Mouse (Mus musculus) hindbrain, embryonic 10.5 days (tissue): Measurements from ENCODE around the gene Tmem59. TPM values are rescaled to one million over a fixed set of nuclear protein-coding genes. Genes with fewer than 3 reads are reported as not detected.

ENCODE experiments used
- DNase-seq: peaks from one replicate; pipeline ENCODE4 v3.0.0-alpha.2; 2017; ENCODE audit warnings: low spot score
- H3K27ac ChIP-seq: fragments of 300-500 bp; sonication (generic); 2 replicates; pipeline ENCODE4 v1.5.1; 2016; ENCODE audit warnings: mild to moderate bottlenecking, moderate library complexity
- H3K27me3 ChIP-seq: fragments of 300-500 bp; sonication (generic); 2 replicates; pipeline ENCODE4 v1.6.1; 2016; ENCODE audit warnings: mild to moderate bottlenecking; ENCODE audit not compliant: poor library complexity, insufficient read depth, severe bottlenecking
- H3K36me3 ChIP-seq: fragments of 300-500 bp; sonication (generic); 2 replicates; pipeline ENCODE4 v1.6.1; 2016; ENCODE audit warnings: mild to moderate bottlenecking, moderate library complexity
- H3K4me1 ChIP-seq: fragments of 300-500 bp; sonication (generic); replicated peaks from 2 replicates; pipeline ENCODE4 v1.6.1; 2016; ENCODE audit warnings: mild to moderate bottlenecking
- H3K4me3 ChIP-seq: fragments of 300-500 bp; sonication (generic); 2 replicates; pipeline ENCODE4 v1.5.1; 2016; ENCODE audit warnings: mild to moderate bottlenecking, moderate library complexity
- H3K9me3 ChIP-seq: fragments of 300-500 bp; sonication (generic); 2 replicates; pipeline ENCODE4 v1.6.1; 2016; ENCODE audit warnings: mild to moderate bottlenecking, moderate library complexity
- WGBS: fragments of 180-500 bp; shearing (Covaris S2); methylation state at CpG from one replicate; pipeline ENCODE4 v1.1.7; 2016; 5-methylcytosine and 5-hydroxymethylcytosine counted together
- polyA plus RNA-seq: library from polyadenylated mRNA; unstranded; fragments of >200 nt; fragmentation: Nextera tagmentation; extraction: Ambion mirVana; gene quantifications from 2 replicates; pipeline ENCODE4 v1.2.1, GENCODE M21; 2016

The Tmem59 gene
- polyA plus RNA-seq, 1 experiment from 2014 or later = 340 TPM

- H3K4me1 ChIP-seq = no peaks in the 10 kb centered on the region; the same call in 1 of the 2 replicates
- no peaks in the 10 kb centered on the region for H3K36me3 ChIP-seq
- no peak for DNase-seq
- no peaks in the 10 kb centered on the region for H3K9me3 ChIP-seq
- 95% methylated on average over 5 of the region's 5 CpGs for WGBS
- H3K27ac ChIP-seq = no peak overlapping the region
- no peak overlapping the region for H3K4me3 ChIP-seq
- H3K27me3 ChIP-seq = no peaks in the 10 kb centered on the region
Measured at GRCm38 (mm10) chr4:107221524-107221923, 43.3 kb downstream of the Tmem59 start.

GRCm38 (mm10) chr4:107223225-107224204 is 45.3 kb downstream of the Tmem59 start:
- no peaks in the 10 kb centered on the region for H3K9me3 ChIP-seq
- no peaks in the 10 kb centered on the region; the same call in 1 of the 2 replicates for H3K4me1 ChIP-seq
- H3K27me3 ChIP-seq = no peaks in the 10 kb centered on the region
- DNase-seq = no peak
- 86% methylated on average over 11 of the region's 11 CpGs for WGBS
- no peaks in the 10 kb centered on the region for H3K36me3 ChIP-seq
- no peak overlapping the region for H3K27ac ChIP-seq
- H3K4me3 ChIP-seq = no peak overlapping the region

- Histone ChIP-seq H3K9me3 (no peaks in the 10 kb centered on the region), H3K36me3 (no peaks in the 10 kb centered on the region), H3K27me3 (no peaks in the 10 kb centered on the region), H3K27ac (no peak overlapping the region), H3K4me3 (no peak overlapping the region), H3K4me1 (no peaks in the 10 kb centered on the region; the same call in 1 of the 2 replicates)
- 90% methylated on average over 2 of the region's 2 CpGs for WGBS
- DNase-seq = no peak
Measured at GRCm38 (mm10) chr4:107226313-107226712, 48.1 kb downstream of the Tmem59 start.

GRCm38 (mm10) chr4:107232219-107232618 is 54.0 kb downstream of the Tmem59 start:
- DNase-seq = no peak
- no peaks in the 10 kb centered on the region for H3K9me3 ChIP-seq
- no peaks in the 10 kb centered on the region for H3K4me1 ChIP-seq
- no peak overlapping the region for H3K27ac ChIP-seq
- no peak overlapping the region for H3K4me3 ChIP-seq
- H3K36me3 ChIP-seq = peaks cover 55% of the 10 kb centered on the region
- WGBS = 76% methylated on average over 3 of the region's 3 CpGs
- H3K27me3 ChIP-seq = no peaks in the 10 kb centered on the region

GRCm38 (mm10) chr4:107238253-107238652 is 60.1 kb downstream of the Tmem59 start:
- 94% methylated on average over 2 of the region's 2 CpGs for WGBS
- Histone ChIP-seq H3K36me3 (peaks cover 99% of the 10 kb centered on the region), H3K4me1 (no peaks in the 10 kb centered on the region), H3K27ac (no peak overlapping the region), H3K27me3 (no peaks in the 10 kb centered on the region), H3K4me3 (no peak overlapping the region), H3K9me3 (no peaks in the 10 kb centered on the region)
- DNase-seq = no peak

GRCm38 (mm10) chr4:107240196-107240595 is 62.0 kb downstream of the Tmem59 start:
- H3K36me3 ChIP-seq = peaks cover 95% of the 10 kb centered on the region

GRCm38 (mm10) chr4:107243365-107244333 is 65.5 kb downstream of the Tmem59 start:
- H3K36me3 ChIP-seq = peaks cover 76% of the 10 kb centered on the region

More at GRCm38 (mm10) chr4:107240196-107240595, 62.0 kb downstream of the Tmem59 start:
- Histone ChIP-seq H3K27ac (no peak overlapping the region), H3K4me1 (no peaks in the 10 kb centered on the region), H3K9me3 (no peaks in the 10 kb centered on the region), H3K27me3 (no peaks in the 10 kb centered on the region), H3K4me3 (no peak overlapping the region)
- DNase-seq = no peak
- WGBS = 98% methylated on average over 6 of the region's 6 CpGs

GRCm38 (mm10) chr4:107245368-107245767 is 67.2 kb downstream of the Tmem59 start:
- H3K36me3 ChIP-seq = peaks cover 59% of the 10 kb centered on the region
- H3K27ac ChIP-seq = no peak overlapping the region
- H3K27me3 ChIP-seq = no peaks in the 10 kb centered on the region
- H3K4me1 ChIP-seq = peaks cover 12% of the 10 kb centered on the region
- 86% methylated on average over 2 of the region's 2 CpGs for WGBS
- H3K4me3 ChIP-seq = no peak overlapping the region
- no peaks in the 10 kb centered on the region for H3K9me3 ChIP-seq
- no peak for DNase-seq

More at GRCm38 (mm10) chr4:107243365-107244333, 65.5 kb downstream of the Tmem59 start:
- Histone ChIP-seq H3K4me3 (no peak overlapping the region), H3K9me3 (no peaks in the 10 kb centered on the region), H3K27me3 (no peaks in the 10 kb centered on the region), H3K4me1 (no peaks in the 10 kb centered on the region), H3K27ac (no peak overlapping the region)
- no peak for DNase-seq
- 85% methylated on average over 6 of the region's 6 CpGs for WGBS

- 81% methylated on average over 1 of the region's 1 CpGs for WGBS
- Histone ChIP-seq H3K36me3 (peaks cover 52% of the 10 kb centered on the region), H3K9me3 (no peaks in the 10 kb centered on the region), H3K4me1 (peaks cover 18% of the 10 kb centered on the region), H3K4me3 (no peak overlapping the region), H3K27me3 (no peaks in the 10 kb centered on the region), H3K27ac (no peak overlapping the region)
- DNase-seq = no peak
Measured at GRCm38 (mm10) chr4:107246040-107246439, 67.8 kb downstream of the Tmem59 start.

GRCm38 (mm10) chr4:107247110-107247509 is 68.9 kb downstream of the Tmem59 start:
- 87% methylated on average over 9 of the region's 9 CpGs for WGBS
- Histone ChIP-seq H3K9me3 (no peaks in the 10 kb centered on the region), H3K4me1 (peaks cover 25% of the 10 kb centered on the region), H3K36me3 (peaks cover 42% of the 10 kb centered on the region), H3K27ac (no peak overlapping the region), H3K27me3 (no peaks in the 10 kb centered on the region), H3K4me3 (no peak overlapping the region)
- no peak for DNase-seq

- H3K4me1 ChIP-seq = peaks cover 35% of the 10 kb centered on the region
- no peak overlapping the region for H3K4me3 ChIP-seq
- no peak overlapping the region for H3K27ac ChIP-seq
- peaks cover 33% of the 10 kb centered on the region for H3K36me3 ChIP-seq
- no peak for DNase-seq
- H3K27me3 ChIP-seq = no peaks in the 10 kb centered on the region
- 95% methylated on average over 3 of the region's 3 CpGs for WGBS
- no peaks in the 10 kb centered on the region for H3K9me3 ChIP-seq
Measured at GRCm38 (mm10) chr4:107248061-107248460, 69.9 kb downstream of the Tmem59 start.

GRCm38 (mm10) chr4:107249471-107249870 is 71.3 kb downstream of the Tmem59 start:
- Histone ChIP-seq H3K27ac (no peak overlapping the region), H3K4me3 (no peak overlapping the region), H3K9me3 (no peaks in the 10 kb centered on the region), H3K36me3 (peaks cover 21% of the 10 kb centered on the region), H3K27me3 (no peaks in the 10 kb centered on the region), H3K4me1 (peaks cover 46% of the 10 kb centered on the region)
- peak; percentile 8 for DNase-seq
- WGBS = 61% methylated on average over 2 of the region's 2 CpGs
